Mouse (Mus musculus): Measurements from ENCODE around the gene Heatr1. TPM values are rescaled to one million over a fixed set of nuclear protein-coding genes. Genes with fewer than 3 reads are reported as not detected.
"Not testable (repeated sequence)": the region's sequence is repeated elsewhere in the genome, so short reads cannot be mapped to it uniquely, and the experiment has no call there.

The Heatr1 gene
- total RNA-seq, 2 experiments from 2014 or later: 13.8 to 14.7 TPM

DNA sequence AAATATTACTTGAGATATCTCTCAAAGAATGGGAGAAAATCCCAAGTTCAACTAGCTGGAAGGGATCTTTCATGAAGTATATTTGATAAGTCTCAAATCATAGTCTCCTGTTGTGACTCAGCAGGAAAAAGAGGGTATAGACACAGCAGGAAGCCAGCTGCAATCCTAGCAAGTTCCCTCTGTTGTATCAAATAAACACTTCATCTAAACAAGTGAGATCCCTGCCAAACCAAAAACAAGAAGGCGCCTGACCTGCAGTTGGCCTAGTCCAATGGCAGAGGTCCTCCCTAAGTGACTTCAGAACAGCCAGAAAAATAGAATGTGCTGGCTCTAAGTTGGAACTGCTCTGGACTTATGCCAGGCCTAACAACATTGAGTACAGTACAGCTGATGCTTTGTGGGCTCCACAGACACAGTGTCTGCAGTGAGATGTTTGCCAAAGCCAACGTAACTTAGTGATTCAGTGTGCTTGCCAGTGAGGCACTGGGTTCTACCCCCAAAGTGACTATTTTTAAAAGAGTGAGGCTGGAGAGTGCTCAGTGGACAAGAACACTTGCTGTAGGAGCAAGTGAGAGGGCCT is 47.3 kb downstream of the Heatr1 start:
- intact Hi-C loops (cut with DNase I): no loop called here

GRCm38 (mm10) chr13:12453150-12453549 is 58.3 kb downstream of the Heatr1 start:
- no peak for DNase-seq
- intact Hi-C loops (cut with DNase I): no loop called here

More for the DNA sequence above, 47.3 kb downstream of the Heatr1 start:
- DNase-seq: peak; percentile 16 to 51

GRCm38 (mm10) chr13:12454686-12455390 is 60.0 kb downstream of the Heatr1 start:
- intact Hi-C loops (cut with DNase I): no loop called here
- no peak for DNase-seq

- intact Hi-C loops (cut with DNase I): no loop called here
- DNase-seq: no peak
These were observed 61.9 kb downstream of the Heatr1 start for GRCm38 (mm10) chr13:12456711-12457110.

DNA sequence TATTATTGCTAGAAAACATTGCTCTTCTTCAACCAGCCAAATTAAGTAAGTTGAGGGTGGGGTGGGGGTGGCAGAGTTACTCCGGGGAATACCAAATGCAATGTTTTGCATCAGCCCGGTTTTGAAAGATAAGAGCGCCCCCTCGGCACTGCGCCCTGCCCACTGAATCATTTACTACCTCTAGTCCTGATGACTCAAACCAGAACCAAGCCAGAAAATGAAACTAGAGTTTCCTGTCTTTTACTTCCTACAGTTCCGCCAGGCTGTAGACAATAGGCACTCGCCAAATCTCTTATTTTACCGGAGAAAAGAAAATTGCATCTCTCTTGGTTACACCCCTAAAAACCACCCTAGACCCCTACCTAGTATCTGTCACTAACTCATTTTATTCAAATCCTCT is 65.6 kb downstream of the Heatr1 start:
- peak; percentile 41 to 47 for DNase-seq
- intact Hi-C loops (cut with DNase I): loop anchor here (5.0 kb wide), 2 partner anchors 63 to 107 kb away; partner anchors contain the start of genes Ero1lb and Heatr1

GRCm38 (mm10) chr13:12460881-12461729 is 66.3 kb downstream of the Heatr1 start:
- intact Hi-C loops (cut with DNase I): loop anchor here (5.0 kb wide), 2 partner anchors 64 to 106 kb away; partner anchors contain the start of genes Ero1lb and Heatr1
- peak; percentile 96 for DNase-seq

- no peak for DNase-seq
- intact Hi-C loops (cut with DNase I): loop anchor here (5.0 kb wide), 2 partner anchors 64 to 106 kb away; partner anchors contain the start of genes Ero1lb and Heatr1
These were observed 66.9 kb downstream of the Heatr1 start for GRCm38 (mm10) chr13:12461730-12462119.

DNA sequence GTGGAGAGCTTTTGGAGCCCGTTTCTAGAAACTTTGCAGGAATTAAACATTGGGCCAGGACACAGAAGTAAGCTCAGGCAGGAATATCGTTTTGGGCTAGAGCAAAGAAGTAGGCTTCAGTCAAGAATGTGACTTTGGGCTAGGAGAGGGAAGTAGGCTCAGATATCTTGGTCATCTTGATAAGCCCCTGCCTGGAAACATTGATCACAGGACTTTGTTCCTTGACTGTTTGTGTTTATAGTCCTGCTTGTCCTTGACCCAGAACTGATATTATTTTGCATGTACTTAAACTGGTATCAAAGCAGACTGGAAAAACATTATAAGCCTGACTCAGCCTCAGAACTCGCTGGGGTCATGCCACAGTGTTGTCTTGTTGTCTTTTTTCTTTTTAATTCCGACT is 67.8 kb downstream of the Heatr1 start:
- intact Hi-C loops (cut with DNase I): loop anchor here (5.0 kb wide), 2 partner anchors 65 to 105 kb away; partner anchors contain the start of genes Ero1lb and Heatr1
- DNase-seq: no peak

DNA sequence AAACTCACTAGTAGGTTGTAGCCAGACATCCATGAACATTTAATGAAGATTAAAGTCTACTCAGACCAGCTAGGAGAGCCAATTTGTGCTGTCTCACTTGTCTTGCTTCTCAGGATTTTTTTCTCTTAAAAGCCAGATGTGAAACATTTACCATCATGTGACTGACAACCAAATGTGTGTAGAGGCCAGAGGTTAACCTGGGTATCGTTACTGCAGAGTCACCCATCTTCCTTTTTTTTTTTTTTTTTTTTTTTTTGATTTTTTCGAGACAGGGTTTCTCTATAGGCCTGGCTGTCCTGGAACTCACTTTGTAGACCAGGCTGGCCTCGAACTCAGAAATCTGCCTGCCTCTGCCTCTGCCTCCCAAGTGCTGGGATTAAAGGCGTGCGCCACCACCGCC is 69.3 kb downstream of the Heatr1 start:
- intact Hi-C loops (cut with DNase I): loop anchor here (5.0 kb wide), 2 partner anchors 67 to 103 kb away; partner anchors contain the start of genes Ero1lb and Heatr1
- not testable (repeated sequence) for DNase-seq

- intact Hi-C loops (cut with DNase I): loop anchor here (5.0 kb wide), 2 partner anchors 68 to 102 kb away; partner anchors contain the start of genes Ero1lb and Heatr1
These were observed 70.0 kb downstream of the Heatr1 start, which contains the start of gene Lgals8 for GRCm38 (mm10) chr13:12464844-12465243. Gene Lgals8, minus strand, starts transcription at chr13:12464944.

DNA sequence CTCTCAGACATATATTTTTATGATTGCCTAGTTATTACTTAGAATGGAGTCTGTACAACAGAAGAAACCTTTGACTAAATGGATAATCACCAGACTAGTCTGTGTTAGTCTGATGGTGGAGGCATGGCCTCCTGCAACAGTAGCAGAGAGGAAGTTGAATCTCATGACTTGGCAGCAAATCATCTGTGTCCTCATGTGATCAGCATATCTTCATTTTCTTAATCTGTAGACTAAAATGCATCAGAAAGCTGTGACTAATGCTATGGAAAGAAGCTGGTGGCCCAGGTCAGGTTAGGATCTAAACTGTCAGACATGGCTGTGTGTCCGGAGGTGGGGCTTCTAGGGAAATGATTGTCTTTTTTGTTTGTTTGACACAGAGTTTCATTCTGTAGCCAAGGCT is 73.7 kb downstream of the Heatr1 start:
- intact Hi-C loops (cut with DNase I): no loop called here
- DNase-seq: no peak

More at GRCm38 (mm10) chr13:12464844-12465243, 70.0 kb downstream of the Heatr1 start, which contains the start of gene Lgals8:
- no peak for DNase-seq

DNA sequence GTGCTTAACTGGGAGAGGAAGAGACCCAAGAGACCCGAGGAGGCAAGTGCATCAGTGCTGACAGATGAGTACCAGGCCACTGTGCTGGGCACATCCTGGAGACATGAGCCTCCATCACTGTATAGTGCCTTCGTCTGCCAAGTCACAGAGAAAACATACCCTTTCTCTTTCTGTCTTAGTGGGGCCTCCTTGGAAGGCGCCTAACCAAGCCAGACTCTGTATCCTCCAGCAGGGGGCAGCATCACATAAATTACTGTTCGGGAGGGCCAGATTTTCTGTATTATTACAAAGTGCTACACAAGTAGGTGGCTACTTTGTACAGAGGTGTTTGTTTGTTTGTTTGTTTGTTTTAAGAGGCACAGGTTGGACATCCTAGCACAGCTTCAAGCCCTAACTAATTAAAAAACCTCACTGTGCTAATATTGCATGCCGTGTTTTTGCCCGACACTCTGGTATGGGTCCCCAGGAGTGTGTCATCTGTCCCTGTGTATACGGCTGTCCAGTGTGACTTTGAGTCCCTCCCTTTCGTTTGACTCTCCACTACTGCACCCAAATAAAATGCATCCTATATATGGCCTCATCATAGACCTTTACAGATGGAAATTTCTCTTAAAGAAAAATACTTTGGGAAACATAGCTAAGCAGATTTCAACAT is 79.0 kb downstream of the Heatr1 start:
- intact Hi-C loops (cut with DNase I): loop anchor here (2.0 kb wide), 2 partner anchors 65 to 207 kb away; no protein-coding TSS in a partner anchor
- DNase-seq: peak; percentile 78 to 84

GRCm38 (mm10) chr13:12475239-12475638 is 80.4 kb downstream of the Heatr1 start:
- intact Hi-C loops (cut with DNase I): loop anchor here (2.0 kb wide), 1 partner anchor 206 kb away; no protein-coding TSS in a partner anchor
- no peak for DNase-seq

GRCm38 (mm10) chr13:12476886-12477285 is 82.1 kb downstream of the Heatr1 start:
- intact Hi-C loops (cut with DNase I): no loop called here

GRCm38 (mm10) chr13:12478301-12478700 is 83.5 kb downstream of the Heatr1 start:
- intact Hi-C loops (cut with DNase I): no loop called here
- DNase-seq: no peak

More at GRCm38 (mm10) chr13:12476886-12477285, 82.1 kb downstream of the Heatr1 start:
- no peak for DNase-seq

DNA sequence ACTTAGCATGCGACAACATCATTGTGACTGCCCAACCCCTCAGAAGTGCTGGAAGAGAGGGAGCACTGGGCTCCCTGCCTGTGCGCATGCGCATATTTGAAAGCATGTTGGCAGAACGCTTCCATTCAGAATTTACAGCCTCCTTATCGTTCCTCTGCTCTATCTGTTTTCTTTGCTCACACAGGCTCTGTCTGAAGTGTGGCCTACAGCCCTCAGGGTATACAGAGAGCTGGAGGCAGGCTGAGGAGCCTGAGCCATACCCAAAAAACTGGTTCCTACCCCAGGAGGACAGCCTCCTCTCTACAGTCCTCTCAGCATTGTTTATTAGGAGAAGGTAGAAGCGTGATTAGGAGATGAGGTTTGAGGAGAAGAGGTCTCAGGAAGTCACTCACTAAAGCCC is 85.0 kb downstream of the Heatr1 start:
- intact Hi-C loops (cut with DNase I): loop anchor here (5.0 kb wide), 1 partner anchor 42 kb away; the partner anchor contains the start of gene Edaradd
- DNase-seq: no peak

DNA sequence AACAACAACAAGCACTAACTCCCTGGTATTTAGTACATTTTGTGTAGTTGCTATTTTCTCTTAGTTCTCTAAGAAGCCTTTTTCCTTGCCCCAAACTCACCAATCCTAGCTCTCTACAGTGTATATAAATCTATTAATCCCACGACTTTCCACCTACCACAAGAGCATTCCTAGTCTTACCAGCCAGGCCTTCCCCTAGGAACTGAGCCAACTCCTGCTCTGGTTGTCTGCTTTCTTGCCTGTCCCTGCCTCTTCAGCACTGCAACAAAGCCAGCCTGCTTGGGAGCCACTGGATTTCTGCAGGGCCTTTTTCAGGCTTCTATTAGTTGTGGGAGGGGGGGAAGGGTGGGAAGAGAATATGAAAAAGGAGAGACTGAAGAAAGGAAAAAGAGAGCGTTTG is 90.4 kb downstream of the Heatr1 start:
- DNase-seq: no peak
- intact Hi-C loops (cut with DNase I): no loop called here

DNA sequence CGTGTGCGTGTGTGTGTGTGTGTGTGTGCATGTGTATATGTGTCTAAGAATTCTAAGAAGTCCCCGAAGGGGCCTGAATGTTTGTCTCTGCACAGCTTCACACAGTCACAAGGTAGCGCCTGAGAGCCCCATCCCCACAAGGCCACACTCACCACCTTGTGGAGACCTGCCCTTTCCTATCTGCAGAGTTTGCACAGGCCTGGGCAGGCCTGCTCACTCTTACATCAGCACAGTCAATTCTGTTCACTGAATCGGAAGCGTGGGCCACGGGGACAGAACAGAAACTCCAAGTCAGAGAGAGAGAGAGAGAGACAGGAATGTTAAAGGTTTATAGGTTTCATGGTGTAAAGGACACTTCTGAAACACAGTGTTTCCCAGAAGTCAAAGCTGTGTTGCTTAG is 90.8 kb downstream of the Heatr1 start:
- no peak for DNase-seq
- intact Hi-C loops (cut with DNase I): no loop called here

Data from heart, postnatal 14 days (tissue).